Mouse (Mus musculus): ENCODE measurements around the gene Kdf1.

Kdf1 gene

DNA sequence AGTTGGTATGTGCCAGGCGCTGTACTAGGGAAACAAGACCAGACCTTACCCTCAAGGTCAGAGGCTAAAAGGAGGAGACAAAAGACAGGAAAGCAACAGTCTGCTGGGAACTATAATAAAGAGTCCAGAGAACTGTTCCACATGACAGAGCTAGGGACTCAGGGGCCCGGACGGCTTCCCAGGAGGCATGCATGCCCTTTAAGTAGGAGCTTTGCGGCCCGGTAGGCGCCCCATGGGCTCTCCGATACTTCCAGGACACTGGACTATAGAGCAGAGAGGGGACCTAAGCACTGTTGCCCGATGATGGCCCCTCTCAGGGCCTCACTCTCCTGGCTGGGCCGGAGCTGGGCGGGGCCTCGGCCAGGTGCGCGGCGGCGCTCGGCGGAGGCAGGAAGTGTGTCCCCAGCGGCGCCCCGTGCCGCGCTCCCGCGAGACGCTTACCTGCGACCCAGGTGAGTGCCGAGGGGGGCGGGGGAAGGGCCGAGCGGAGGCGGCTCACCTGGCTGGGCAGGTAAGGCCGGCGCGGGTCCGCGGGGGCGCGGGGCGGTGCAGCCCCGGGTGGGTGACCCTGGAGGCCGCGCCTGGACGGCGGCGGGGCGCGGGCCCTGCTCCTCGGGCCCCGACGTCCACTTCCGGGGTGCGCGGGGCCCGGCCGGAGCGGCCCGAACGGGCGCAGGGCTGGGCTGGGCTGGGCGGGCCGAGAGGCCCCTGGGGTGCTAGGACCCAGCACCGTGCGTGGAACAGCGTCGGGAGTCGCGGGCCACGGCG, at the start of gene Kdf1:
Kdf1 (plus strand) TSS at position 363 of the 768 bp plus-strand sequence.
- DNase-seq = peak; percentile 12

DNA sequence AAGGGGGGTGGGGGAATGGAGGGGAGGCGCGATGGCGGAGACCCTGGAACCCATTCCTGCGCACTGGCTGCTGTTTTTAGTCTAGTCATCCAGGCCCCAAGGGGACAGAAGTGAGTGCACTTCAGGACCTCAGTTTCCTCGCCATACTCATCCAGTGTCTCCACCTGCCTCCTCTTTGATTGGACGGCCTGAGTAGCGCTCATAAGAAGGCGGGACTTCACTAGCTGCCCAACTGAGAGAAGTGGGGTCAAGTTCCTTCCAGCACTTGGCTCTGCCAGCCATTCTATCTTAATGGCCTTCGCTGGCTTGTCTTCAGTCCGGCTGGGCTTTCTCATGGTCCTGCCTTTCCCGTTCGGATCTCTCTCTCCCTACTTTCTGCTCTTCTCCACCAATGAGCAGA, 49.6 kb upstream of the Kdf1 start:
- no peak for DNase-seq

GRCm38 (mm10) chr4:133471135-133471821, 47.5 kb upstream of the Kdf1 start:
- DNase-seq = no peak

- no peak for DNase-seq
These were observed 44.9 kb upstream of the Kdf1 start for GRCm38 (mm10) chr4:133473833-133474232.

GRCm38 (mm10) chr4:133479458-133480184, 39.1 kb upstream of the Kdf1 start, which contains the start of gene Tent5b:
TSS of gene Tent5b (plus strand) at chr4:133480132.
- peak; percentile 93 for DNase-seq

DNA sequence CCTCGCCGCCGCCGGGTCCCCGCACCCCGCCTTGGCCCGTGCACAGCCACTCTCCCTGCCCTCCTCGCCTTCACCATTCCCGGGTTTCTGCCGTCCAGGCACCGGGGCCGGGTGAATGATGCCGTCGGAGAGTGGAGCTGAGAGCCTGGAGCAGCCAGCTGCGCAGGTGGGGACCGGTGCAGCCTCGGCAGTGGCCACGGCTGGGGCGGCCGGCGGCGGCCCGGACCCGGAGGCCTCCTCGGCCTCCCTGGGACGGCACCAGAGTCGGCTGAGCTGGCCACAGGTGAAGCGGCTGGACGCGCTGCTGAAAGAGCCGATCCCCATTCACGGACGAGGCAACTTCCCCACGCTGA, 38.6 kb upstream of the Kdf1 start:
- DNase-seq = no peak

GRCm38 (mm10) chr4:133480754-133481153, 38.0 kb upstream of the Kdf1 start:
- no peak for DNase-seq

GRCm38 (mm10) chr4:133481488-133481887, 37.3 kb upstream of the Kdf1 start:
- DNase-seq = no peak

- DNase-seq = no peak
These were observed 36.3 kb upstream of the Kdf1 start for GRCm38 (mm10) chr4:133482479-133482878.

DNA sequence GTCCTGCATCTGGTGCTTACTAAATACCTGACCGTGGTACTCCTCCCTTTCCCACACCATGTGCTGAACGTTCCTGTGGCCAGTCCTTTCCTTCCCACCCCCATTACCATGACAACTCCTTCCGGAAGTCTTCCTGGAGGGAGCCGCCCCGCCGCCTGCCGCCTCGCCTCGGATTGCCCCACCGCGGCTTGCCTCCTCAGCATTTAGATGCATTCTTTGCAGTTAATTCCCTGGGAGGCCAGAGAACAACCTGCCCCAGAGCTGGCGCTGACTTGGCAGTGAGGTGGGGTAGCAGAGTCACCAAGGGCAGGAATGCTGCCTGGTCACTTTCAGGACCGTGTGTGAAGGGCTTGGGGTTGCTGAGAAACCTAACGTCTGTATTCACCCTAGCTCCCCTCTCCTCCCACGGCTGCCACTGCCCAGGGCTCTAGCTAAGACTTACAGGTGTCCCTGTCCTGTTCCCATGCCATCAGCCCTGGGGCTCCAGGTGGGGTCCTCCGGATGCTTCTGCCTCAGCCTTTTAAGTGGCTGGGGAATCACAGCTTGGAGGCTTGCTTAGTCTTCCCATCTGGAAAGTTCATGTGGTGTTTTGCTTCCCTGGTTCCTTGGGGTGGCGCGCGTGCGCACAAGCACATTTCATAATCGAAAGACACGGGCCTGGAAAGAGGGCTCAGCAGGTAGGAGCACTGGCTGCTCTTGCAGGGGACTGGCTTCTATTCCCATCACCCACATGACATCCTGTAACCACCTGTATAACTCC, 34.3 kb upstream of the Kdf1 start:
- DNase-seq = no peak

- no peak for DNase-seq
These were observed 32.9 kb upstream of the Kdf1 start for GRCm38 (mm10) chr4:133485691-133486425.

- DNase-seq = no peak
These were observed 31.9 kb upstream of the Kdf1 start for GRCm38 (mm10) chr4:133486673-133487357.

- no peak for DNase-seq
These were observed 30.0 kb upstream of the Kdf1 start for GRCm38 (mm10) chr4:133488619-133489392.

- no peak for DNase-seq
These were observed 29.1 kb upstream of the Kdf1 start for GRCm38 (mm10) chr4:133489489-133490245.

DNA sequence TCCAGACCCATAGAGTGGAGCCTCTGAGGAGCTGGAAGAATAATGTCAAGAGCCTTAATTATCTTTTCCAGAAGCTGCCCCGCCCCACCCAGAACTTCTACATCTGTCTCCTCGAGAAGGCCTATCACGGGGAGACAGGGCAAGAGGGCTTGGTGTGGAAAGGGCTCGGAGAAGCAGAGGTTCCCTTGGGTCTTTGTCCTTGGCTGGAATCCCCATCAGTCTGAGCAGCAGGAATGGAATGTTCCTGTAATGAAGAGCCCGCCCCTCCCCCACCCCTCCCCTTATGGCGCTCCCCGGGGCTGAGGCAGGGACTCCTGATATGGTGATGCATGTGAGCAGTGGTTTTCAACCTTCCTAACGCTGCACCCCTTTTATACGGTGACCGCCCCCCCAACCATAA, 27.0 kb upstream of the Kdf1 start:
- no peak for DNase-seq

DNA sequence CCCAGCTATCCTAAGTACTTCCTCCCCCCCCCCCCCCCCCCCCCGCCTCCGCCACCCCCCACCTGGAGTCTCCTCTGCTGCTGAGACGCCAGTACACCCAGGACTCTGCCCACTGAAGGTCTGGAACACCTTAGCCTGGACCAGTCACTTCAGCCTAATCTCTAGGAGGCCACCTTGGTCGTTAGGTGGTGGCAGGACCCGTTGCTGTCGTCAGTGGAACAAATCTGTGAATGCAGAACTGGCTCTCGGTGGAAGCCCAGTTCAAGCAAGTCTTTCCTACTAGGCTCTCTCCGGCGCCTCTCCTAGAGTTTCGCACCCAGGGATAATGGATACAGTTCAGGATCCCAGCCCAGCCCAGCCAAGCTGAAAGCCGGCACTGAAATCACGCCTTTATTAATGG, 24.9 kb upstream of the Kdf1 start:
- no peak for DNase-seq

GRCm38 (mm10) chr4:133494432-133494831, 24.3 kb upstream of the Kdf1 start:
- DNase-seq = peak; percentile 89

DNA sequence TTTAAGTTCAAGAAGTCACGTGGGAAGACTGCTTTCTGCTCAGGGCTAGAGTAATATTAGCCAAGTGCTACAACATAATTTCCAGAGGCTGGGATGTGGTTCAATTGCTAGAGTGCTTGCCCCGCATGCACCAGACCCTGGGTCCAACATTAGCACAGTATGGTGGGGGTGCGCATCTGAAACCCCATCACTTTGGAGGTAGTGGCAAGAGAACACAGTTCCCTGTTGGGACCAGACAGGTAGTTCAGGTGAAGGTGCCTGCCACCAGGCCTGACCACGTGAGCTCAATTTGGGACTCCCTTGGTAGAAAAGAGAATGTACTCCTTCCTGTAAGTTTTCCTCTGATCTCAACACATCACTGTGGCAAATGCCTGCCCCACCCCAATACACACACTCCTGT, 23.9 kb upstream of the Kdf1 start:
- DNase-seq = no peak

GRCm38 (mm10) chr4:133495711-133496110, 23.1 kb upstream of the Kdf1 start:
- DNase-seq = no peak

Data from thymus, postnatal 25 days (tissue).